Mouse (Mus musculus): ENCODE data around the gene Ssxb8. TPM values are rescaled to one million over a fixed set of nuclear protein-coding genes. Genes with fewer than 3 reads are reported as not detected.
"Not testable (repeated sequence)": the region's sequence is repeated elsewhere in the genome, so short reads cannot be mapped to it uniquely, and the experiment has no call there.

Ssxb8 gene
- not detected in 2 replicates for polyA plus RNA-seq (2012; rRNA removed)

DNA sequence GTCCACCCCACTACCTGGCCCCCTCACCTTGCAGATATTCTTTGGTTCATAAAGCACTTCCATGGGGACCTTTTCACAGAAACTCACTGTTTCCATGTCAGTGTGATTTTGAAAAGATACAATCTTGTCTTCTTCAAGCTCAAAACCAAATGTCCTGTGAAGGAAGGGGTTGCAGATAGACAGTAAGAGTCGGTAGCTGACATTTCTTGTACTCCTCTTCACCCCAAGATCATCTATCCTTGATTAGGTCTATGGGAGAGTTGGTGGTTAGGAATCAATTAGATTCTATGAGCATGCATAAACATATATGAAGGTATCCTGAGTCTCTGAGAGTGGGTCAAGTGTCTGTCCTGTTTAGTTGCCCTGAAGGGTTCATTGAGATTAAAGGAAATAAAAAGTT lies at the start of gene Ssxb8:
Gene Ssxb8, minus strand, starts transcription at position 101 of the 400 bp plus-strand sequence.
- not testable (repeated sequence) for H3K27ac ChIP-seq (ENCODE audit: control insufficient read depth, insufficient read depth, low read length); H3K4me1 ChIP-seq (replicated peaks; ENCODE audit: control insufficient read depth, insufficient read depth, low read length); DNase-seq; H3K27me3 ChIP-seq (ENCODE audit: control insufficient read depth, insufficient read depth, low read length); H3K36me3 ChIP-seq (ENCODE audit: control insufficient read depth, insufficient read depth, low read length); H3K4me3 ChIP-seq (ENCODE audit: control insufficient read depth, insufficient read depth, low read length)
- 58% methylated on average over 1 of the region's 1 CpGs for WGBS

DNA sequence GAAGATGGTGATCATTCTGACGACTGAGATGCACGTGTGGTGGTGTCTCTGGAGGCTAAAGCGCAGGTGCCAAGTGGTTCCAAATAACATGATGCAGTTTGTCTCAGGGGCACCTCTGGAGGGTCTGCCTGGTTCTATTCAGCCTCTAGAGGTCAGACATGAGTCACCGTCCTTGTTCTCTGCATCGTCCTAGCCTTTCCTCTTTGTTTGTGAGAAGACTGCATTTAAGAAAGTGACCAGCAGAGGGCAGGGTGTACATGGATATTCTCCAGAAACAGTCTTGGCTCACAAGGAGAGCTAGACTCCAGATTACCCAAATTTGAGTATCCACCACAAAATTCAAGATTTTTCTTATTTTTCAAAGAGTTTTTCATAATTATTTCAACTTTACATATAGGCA lies 42.3 kb upstream of the Ssxb8 start:
- DNase-seq, result peak; percentile 3
- Histone ChIP-seq H3K27ac (ENCODE audit: control insufficient read depth, insufficient read depth, low read length) (no peak overlapping the region), H3K4me1 (replicated peaks; ENCODE audit: control insufficient read depth, insufficient read depth, low read length) (no peaks in the 10 kb centered on the region), H3K27me3 (ENCODE audit: control insufficient read depth, insufficient read depth, low read length) (no peaks in the 10 kb centered on the region), H3K4me3 (ENCODE audit: control insufficient read depth, insufficient read depth, low read length) (no peak overlapping the region), H3K36me3 (ENCODE audit: control insufficient read depth, insufficient read depth, low read length) (no peaks in the 10 kb centered on the region)
- no peak for TF ChIP-seq POLR2A (IDR thresholded peaks at IDR 0.05; ENCODE audit: control insufficient read depth, extremely low read depth, insufficient read depth, low read length, poor library complexity)
- no peak for TF ChIP-seq CTCF (IDR thresholded peaks at IDR 0.05; ENCODE audit: borderline replicate concordance, control insufficient read depth, extremely low read depth, insufficient read depth, low read length, poor library complexity)
- WGBS, result 44% methylated on average over 5 of the region's 5 CpGs

DNA sequence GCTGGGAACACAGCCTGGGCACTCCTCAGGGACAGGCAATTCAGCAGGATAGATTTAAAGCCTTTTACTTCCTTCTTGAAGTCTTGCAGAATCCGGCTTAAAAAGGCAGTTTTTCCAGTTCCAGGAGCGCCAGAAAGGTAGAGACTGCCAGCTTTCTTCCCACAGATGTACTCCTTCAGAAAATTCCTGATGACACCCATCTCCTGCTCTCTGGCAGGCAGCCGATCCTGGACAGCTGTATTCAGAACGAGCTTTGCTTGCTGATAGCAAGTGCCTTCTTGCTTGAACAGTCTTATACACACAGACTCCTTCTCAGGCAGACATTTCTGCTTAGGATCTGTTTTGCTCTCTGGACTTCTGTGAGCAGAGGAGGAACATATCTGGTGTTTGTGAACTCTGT lies 27.6 kb downstream of the Ssxb8 start:
- WGBS, result 81% methylated on average over 4 of the region's 4 CpGs
- Histone ChIP-seq H3K27me3 (ENCODE audit: control insufficient read depth, insufficient read depth, low read length) (no peaks in the 10 kb centered on the region), H3K4me3 (ENCODE audit: control insufficient read depth, insufficient read depth, low read length) (no peak overlapping the region), H3K36me3 (ENCODE audit: control insufficient read depth, insufficient read depth, low read length) (no peaks in the 10 kb centered on the region), H3K4me1 (replicated peaks; ENCODE audit: control insufficient read depth, insufficient read depth, low read length) (no peaks in the 10 kb centered on the region), H3K27ac (ENCODE audit: control insufficient read depth, insufficient read depth, low read length) (no peak overlapping the region)
- TF ChIP-seq POLR2A (IDR thresholded peaks at IDR 0.05; ENCODE audit: control insufficient read depth, extremely low read depth, insufficient read depth, low read length, poor library complexity) (no peak), CTCF (IDR thresholded peaks at IDR 0.05; ENCODE audit: borderline replicate concordance, control insufficient read depth, extremely low read depth, insufficient read depth, low read length, poor library complexity) (no peak)
- DNase-seq, result no peak

Other genes starting within 250 kb of the Ssxb8 start
- not detected in 2 replicates for gene Ssxb2, start 229.1 kb downstream of the Ssxb8 start, polyA plus RNA-seq (2012; rRNA removed)
- not detected in 2 replicates for gene Gm14459, start 165.9 kb downstream of the Ssxb8 start, polyA plus RNA-seq (2012; rRNA removed)
- gene Ssxb6, start 142.6 kb downstream of the Ssxb8 start, polyA plus RNA-seq (2012; rRNA removed), result not detected in 2 replicates
- gene Ssxb3, start 99.0 kb downstream of the Ssxb8 start, polyA plus RNA-seq (2012; rRNA removed), result not detected in 2 replicates
- not detected in 2 replicates for gene Ssx9, start 57.6 kb upstream of the Ssxb8 start, polyA plus RNA-seq (2012; rRNA removed)
- gene Ssxb5, start 112.8 kb upstream of the Ssxb8 start, polyA plus RNA-seq (2012; rRNA removed), result not detected in 2 replicates
- not detected in 2 replicates for gene Gm6592, start 153.2 kb upstream of the Ssxb8 start, polyA plus RNA-seq (2012; rRNA removed)
- not detected in 2 replicates for gene Gm5751, start 183.4 kb upstream of the Ssxb8 start, polyA plus RNA-seq (2012; rRNA removed)
- gene B630019K06Rik, start 201.5 kb upstream of the Ssxb8 start, polyA plus RNA-seq (2012; rRNA removed), result 0.71 and 1.1 TPM in 2 replicates